Mouse (Mus musculus) CD4-positive, CD25-positive, alpha-beta regulatory T cell, adult 2 months (primary cell): Measurements from ENCODE around the gene Jph3.
A peak's percentile ranks its signal among the peaks of the same experiment; 100 is the strongest.

ENCODE experiments used
- DNase-seq: peaks from one replicate; pipeline ENCODE4 v3.0.0-alpha.2; 2012; ENCODE audit warnings: low read depth, low spot score

Gene Jph3

GRCm38 (mm10) chr8:121730170-121730569 lies 747 bp downstream of the Jph3 start:
- DNase-seq = no peak

DNA sequence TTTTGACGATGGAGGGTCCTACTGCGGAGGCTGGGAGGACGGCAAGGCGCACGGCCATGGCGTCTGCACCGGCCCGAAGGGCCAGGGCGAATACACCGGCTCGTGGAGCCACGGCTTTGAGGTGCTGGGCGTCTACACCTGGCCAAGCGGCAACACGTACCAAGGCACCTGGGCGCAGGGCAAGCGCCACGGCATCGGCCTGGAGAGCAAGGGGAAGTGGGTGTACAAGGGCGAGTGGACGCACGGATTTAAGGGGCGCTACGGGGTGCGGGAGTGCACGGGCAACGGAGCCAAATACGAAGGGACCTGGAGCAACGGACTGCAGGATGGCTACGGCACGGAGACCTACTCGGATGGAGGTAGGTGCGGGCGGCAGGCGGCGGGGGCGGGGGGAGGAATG lies 1.2 kb downstream of the Jph3 start:
- no peak for DNase-seq

- no peak for DNase-seq
Measured at GRCm38 (mm10) chr8:121731060-121731459, 1.6 kb downstream of the Jph3 start.

GRCm38 (mm10) chr8:121731471-121732333 lies 2.3 kb downstream of the Jph3 start:
- DNase-seq = no peak

GRCm38 (mm10) chr8:121732334-121732665 lies 2.9 kb downstream of the Jph3 start:
- DNase-seq = no peak

DNA sequence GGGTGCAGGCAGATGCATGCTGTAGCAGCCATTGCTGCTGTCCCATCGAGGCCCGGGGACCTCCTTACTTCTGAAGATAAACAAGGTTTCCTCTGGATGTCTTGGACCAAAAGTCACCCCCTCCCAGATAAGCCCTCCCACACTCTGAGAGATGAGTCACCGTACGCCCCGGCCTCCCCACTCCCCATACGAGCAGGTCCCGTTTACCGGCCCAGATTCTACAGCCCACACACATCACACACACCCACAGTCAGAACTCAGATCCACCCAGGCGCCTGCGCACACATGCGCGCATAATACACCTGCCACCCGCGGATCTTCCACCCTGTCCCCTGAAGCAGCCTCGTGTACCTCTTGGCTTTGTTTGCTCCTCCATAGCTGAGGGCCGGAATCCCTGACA lies 4.8 kb downstream of the Jph3 start:
- no peak for DNase-seq

- peak; percentile 11 for DNase-seq
Measured at GRCm38 (mm10) chr8:121736236-121736635, 6.8 kb downstream of the Jph3 start.

DNA sequence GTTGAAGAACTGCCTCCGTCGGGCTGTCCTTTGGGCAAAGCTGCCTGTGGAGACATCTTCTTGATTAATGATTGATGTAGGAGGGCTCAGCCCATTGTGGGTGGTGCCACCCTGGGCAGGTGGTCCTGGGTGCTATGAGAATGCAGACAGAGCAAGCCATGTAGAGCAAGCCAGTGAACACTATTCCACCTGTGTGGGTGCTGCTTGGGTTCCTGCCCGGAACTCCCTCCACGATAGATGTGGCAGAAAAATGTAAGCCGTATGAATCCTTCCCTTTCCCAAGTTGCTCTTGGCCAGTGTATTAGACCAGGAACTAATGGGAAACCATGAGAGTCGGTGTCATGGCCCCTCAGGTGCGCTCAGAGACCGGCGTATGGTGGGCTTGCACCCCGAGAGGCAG lies 11.3 kb downstream of the Jph3 start:
- DNase-seq = no peak

- DNase-seq = no peak
Measured at GRCm38 (mm10) chr8:121749501-121749900, 20.1 kb downstream of the Jph3 start.

- DNase-seq = peak; percentile 27
Measured at GRCm38 (mm10) chr8:121750512-121750911, 21.1 kb downstream of the Jph3 start.

- peak; percentile 68 for DNase-seq
Measured at GRCm38 (mm10) chr8:121751407-121751806, 22.0 kb downstream of the Jph3 start.

DNA sequence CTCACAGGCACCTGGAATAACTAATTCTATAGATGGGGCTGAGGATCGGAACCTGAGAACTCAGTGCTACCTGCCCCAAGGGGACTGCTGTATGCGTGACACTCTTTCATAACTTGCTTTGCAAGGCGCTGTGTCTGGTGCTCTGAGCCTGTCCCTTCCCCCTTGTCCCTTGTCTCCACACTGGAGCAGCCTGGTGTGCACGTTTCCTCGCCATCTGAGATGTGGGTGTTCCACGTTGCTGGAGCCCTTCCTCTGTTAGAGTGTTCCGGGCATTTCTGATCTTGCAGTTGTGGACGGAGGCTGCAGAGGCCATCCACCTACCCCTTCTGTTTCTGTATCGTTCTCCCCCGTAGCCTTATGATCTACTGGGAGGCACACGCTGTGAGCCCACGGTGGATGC lies 29.0 kb downstream of the Jph3 start:
- DNase-seq = no peak

GRCm38 (mm10) chr8:121760484-121760883 lies 31.1 kb downstream of the Jph3 start:
- DNase-seq = no peak

DNA sequence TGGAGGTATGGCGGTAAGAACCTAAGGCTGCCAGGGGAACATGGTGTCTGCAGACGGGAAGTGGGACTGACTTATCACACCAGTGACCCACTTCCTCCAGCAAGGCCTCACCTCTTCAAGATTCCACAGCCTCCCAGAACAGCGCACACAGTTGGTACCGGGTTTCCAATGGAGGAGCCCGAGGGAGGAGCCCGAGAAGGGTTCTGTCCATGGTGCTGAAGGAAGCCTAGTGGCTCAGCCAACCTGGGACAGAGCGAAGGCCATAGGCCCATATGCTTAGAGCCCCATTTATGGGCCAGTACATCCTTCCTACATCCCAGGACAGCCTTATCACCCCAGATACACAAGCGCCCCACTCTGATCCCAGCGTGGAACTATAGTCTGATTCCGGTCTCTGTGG lies 32.1 kb downstream of the Jph3 start:
- DNase-seq = no peak

DNA sequence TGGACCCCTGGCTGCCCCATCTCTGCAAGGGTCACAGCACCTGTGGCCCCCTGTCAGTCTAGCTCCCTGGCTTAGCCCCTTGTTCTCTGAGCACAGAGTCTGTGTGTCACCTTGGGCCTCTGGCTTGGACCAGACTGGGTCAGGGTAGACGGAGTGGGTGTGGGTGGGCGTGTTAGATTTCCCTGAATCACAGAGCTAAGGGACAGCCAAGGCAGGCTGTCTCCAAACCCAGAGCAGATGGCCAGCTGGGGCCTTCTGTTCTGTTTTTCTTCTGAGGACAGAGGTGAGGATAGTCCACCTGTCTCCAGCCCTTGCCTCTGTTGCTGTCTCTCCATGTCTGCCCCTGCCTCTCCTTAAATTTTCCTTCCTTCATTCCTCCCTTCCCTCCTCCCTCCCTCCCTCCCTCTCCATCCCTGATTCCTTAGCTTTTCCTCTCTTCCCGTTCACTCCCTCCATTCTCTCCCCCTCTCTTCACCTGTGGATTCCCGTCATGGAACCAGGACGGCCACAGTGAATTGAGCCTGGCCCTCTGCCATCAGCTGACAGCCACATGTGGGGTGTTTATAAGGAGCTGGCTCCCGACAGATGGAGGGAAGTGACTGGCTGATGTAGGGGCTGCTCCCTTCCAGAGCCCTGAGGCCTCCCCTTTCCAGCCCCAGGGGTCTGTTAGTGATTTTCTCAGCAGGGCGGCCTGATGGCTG lies 33.7 kb downstream of the Jph3 start:
- DNase-seq = no peak

DNA sequence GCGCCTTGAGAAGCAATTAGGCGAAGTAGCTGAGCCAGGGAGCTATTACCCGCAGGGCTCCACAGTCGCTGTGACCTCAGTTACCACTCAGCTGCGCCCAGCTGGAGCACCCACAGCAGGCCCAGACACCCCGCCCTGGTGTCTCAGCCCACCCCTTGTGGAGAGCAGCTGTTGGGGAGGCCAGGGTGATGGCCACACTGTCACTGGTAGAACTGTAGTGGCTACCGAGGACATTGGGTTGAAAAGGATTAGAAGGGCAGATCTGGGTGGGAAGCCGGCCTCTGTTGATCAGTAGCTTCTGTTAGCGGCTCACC lies 34.2 kb downstream of the Jph3 start:
- DNase-seq = no peak

DNA sequence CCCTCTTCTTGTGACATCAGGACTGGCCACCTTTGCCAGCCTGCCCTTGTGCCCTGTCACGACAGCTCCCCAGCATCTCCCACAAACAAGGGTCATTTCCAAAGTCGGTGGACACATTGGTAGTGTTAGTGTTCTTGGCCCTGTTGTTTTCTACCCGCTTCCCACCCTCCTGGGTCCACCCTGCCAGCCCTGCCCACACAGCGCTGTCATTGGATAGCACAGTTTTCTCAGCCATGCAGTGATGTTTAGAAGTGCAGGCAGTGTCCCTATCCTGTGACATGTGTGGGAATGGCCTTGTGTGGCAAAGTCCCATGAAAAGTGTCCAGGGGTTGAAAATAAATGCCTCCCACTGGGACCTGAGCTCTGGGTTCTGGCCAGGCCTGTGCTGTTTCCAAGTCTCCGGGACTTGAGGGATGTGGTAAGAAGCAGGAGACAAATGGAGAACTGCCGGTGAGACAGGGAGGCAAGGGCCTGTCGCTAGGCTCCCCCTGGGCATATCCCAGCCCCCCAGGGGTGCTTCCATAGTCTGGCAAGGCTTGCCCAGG lies 36.2 kb downstream of the Jph3 start:
- no peak for DNase-seq

- DNase-seq = no peak
Measured at GRCm38 (mm10) chr8:121769095-121769494, 39.7 kb downstream of the Jph3 start.

DNA sequence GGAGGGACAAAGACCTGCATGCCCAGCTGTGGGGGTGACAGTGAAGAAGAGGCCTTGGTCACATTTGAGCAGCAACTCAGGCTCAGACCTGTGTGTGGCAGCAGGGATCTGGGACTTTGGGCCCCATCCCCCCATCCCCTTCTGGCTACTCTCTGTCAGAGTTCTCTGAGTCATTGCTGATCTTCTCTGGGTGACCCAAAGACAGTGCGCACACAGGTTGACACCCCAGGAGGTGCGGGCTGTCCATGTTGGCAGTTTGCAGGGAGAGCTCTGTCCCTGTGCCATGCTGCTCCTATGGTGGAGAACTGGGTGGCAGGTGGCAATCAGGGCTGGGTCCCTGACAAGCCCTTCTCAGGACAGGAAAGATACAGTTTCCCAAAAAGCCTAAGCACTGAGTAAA lies 40.2 kb downstream of the Jph3 start:
- DNase-seq = no peak

DNA sequence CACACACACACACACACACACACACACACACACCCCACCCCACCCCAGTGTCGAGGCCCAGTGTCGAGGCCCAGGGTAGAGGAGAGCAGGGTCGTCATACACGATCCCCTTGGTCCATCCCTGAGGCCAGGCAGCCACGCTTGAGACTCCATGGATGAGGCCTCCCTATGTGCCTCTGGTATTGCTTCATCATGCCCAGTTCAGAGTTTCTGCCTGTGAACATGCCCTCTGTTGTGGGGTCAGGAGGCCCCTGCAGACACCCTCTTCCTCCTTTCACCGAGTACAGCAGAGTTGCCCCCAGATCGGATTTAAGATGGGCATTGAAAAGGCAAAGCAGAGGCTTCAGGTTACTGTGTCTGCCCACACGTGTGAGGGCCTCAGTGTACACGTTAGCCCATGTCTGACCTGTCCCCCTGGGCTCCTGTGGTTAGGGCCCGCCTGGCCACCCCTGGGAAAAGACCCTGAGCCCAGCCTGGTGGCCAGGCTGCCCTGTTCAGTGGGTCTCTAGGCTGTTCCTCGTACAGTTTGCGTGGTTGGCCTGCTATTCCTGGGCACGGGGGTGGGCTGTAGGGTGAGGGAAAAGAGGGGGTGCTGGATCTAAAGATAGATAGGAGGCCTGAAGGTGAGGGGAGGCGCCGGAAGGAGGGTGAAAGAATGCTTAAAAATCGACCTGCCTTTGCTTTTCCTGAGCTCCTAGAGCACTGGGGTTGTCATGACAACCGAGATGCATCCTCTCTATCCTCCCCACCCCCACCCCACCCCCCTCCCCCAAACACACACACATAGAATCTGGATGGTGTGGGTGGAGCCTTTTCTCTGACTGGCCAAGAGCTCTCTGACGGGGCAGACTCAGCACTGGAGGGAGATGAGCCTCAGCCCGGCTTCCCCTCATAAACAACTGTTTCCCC lies 41.7 kb downstream of the Jph3 start:
- DNase-seq = no peak

DNA sequence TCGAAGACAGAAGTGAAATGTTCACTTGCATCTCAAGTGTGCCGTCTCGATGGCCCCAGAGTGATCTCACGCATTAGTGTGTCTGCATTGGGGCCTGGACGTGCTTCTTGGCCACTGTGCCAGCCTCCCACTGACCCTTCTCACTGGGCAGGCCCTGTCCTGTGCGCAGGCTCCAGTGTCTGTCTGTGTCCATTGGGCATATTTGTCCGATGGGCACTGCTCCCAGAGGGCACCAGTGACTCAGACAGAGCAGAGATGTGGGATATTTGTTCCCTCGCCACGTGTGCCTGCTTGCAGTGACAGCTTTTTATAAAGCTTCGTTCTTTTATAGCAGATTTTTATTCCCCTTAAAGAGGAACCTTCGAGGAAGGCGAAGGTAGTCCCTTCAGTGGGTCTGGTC lies 44.5 kb downstream of the Jph3 start:
- DNase-seq = no peak

- no peak for DNase-seq
Measured at GRCm38 (mm10) chr8:121782493-121782892, 53.1 kb downstream of the Jph3 start.
